Mouse (Mus musculus) cortical plate, adult 2 months (tissue): ENCODE data around the gene Slc38a1. TPM values are rescaled to one million over a fixed set of nuclear protein-coding genes. Genes with fewer than 3 reads are reported as not detected.

Experiments
- H3K27ac ChIP-seq: fragments of 200-500 bp; 2 replicates; pipeline ENCODE4 v1.5.1; 2012; ENCODE audit warnings: low read length, control low read depth, inconsistent platforms; ENCODE audit not compliant: insufficient read depth
- H3K4me1 ChIP-seq: fragments of 200-500 bp; 2 replicates; pipeline ENCODE4 v1.6.1; 2011; ENCODE audit warnings: low read length; ENCODE audit not compliant: control insufficient read depth, insufficient read depth
- H3K4me3 ChIP-seq: fragments of 200-500 bp; 2 replicates; pipeline ENCODE4 v1.5.1; 2011; ENCODE audit warnings: mild to moderate bottlenecking, low read length, control low read depth; ENCODE audit not compliant: insufficient read depth
- CTCF ChIP-seq: fragments of 200-500 bp; IDR thresholded peaks from 2 replicates; pipeline ENCODE4 v1.5.1; 2011; ENCODE audit warnings: mild to moderate bottlenecking, control low read depth, low read length; ENCODE audit not compliant: insufficient read depth; ENCODE audit errors: extremely low read depth
- POLR2A ChIP-seq: fragments of 200-500 bp; IDR thresholded peaks from 2 replicates; pipeline ENCODE4 v1.6.1; 2011; ENCODE audit warnings: mild to moderate bottlenecking, low read length, control low read depth; ENCODE audit not compliant: insufficient read depth; ENCODE audit errors: extremely low read depth
- polyA plus RNA-seq: library from polyadenylated mRNA; depleted of rRNA; stranded (reverse); fragments of >200 nt; gene quantifications from 2 replicates; pipeline ENCODE4 v1.2.3, GENCODE M21; 2012

Gene Slc38a1
- polyA plus RNA-seq, 1 experiment: 57.3 TPM

- 0 out of 2 replicates have a peak, but pooled peaks cover 2% of the 10 kb centered on the region for H3K4me1 ChIP-seq
- H3K27ac ChIP-seq: peak overlapping the region; percentile 47
- no peak for TF ChIP-seq CTCF
- TF ChIP-seq POLR2A: peak; percentile 49; the same call in 1 of the 2 replicates
- H3K4me3 ChIP-seq: peak overlapping the region; percentile 77
These were observed 1.4 kb downstream of the Slc38a1 start for GRCm38 (mm10) chr15:96641111-96641820.

GRCm38 (mm10) chr15:96640291-96640985, 2.3 kb downstream of the Slc38a1 start:
- H3K4me3 ChIP-seq: peak overlapping the region; percentile 77
- H3K4me1 ChIP-seq: 0 out of 2 replicates have a peak, but pooled peaks cover 2% of the 10 kb centered on the region
- H3K27ac ChIP-seq: no peak overlapping the region
- no peak for TF ChIP-seq CTCF
- TF ChIP-seq POLR2A: no peak

- Histone ChIP-seq H3K4me3 (peak overlapping the region; percentile 77), H3K27ac (no peak overlapping the region), H3K4me1 (0 out of 2 replicates have a peak, but pooled peaks cover 2% of the 10 kb centered on the region)
- TF ChIP-seq CTCF (no peak), POLR2A (no peak)
These were observed 3.1 kb downstream of the Slc38a1 start for GRCm38 (mm10) chr15:96639630-96640029.

DNA sequence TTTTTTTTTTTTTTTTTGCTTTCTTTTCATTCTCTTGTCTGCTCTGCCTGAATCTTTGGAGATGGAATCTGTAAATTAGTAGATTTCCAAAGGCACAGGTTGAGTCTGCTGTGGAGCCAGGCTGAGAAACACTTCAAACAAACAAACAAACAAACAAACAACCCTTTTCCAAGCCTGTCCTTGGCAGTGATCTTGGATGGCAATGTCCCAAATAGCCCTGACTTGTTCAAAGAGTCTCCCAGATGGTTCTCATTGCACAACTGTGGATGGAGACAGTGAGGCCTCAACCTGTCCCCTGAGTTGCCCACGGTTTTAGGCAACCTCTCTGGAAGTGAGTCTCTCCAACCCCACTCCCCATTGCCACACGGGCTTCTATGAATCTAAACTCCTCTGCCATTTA, 4.1 kb downstream of the Slc38a1 start:
- Histone ChIP-seq H3K27ac (no peak overlapping the region), H3K4me3 (no peak overlapping the region), H3K4me1 (0 out of 2 replicates have a peak, but pooled peaks cover 2% of the 10 kb centered on the region)
- TF ChIP-seq CTCF (no peak), POLR2A (no peak)

DNA sequence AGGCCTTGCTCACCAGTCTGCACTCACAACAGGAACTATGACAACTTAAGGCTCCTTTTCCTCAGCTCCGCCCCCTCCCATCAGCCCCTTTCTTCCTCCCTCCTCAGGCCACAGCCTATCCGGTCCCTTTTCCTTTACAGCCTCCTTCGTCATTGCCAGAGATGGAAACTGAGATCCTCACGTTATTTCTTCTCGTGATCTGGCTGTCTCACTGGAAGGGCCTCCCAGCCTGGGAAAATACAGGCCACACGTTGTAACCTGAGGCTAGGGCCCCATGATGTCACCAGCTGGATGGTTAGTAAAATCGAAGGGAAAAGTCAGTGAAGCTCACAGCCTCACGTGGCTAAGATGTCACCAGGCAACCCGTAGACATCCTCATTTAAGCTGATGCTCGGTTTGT, 4.5 kb downstream of the Slc38a1 start:
- 0 out of 2 replicates have a peak, but pooled peaks cover 2% of the 10 kb centered on the region for H3K4me1 ChIP-seq
- H3K4me3 ChIP-seq: no peak overlapping the region
- H3K27ac ChIP-seq: no peak overlapping the region
- TF ChIP-seq CTCF: no peak
- TF ChIP-seq POLR2A: no peak

- TF ChIP-seq POLR2A (no peak), CTCF (no peak)
- peaks cover 6% of the 10 kb centered on the region for H3K4me1 ChIP-seq
- no peak overlapping the region for H3K4me3 ChIP-seq
- no peak overlapping the region for H3K27ac ChIP-seq
These were observed 7.9 kb downstream of the Slc38a1 start for GRCm38 (mm10) chr15:96634670-96635405.

DNA sequence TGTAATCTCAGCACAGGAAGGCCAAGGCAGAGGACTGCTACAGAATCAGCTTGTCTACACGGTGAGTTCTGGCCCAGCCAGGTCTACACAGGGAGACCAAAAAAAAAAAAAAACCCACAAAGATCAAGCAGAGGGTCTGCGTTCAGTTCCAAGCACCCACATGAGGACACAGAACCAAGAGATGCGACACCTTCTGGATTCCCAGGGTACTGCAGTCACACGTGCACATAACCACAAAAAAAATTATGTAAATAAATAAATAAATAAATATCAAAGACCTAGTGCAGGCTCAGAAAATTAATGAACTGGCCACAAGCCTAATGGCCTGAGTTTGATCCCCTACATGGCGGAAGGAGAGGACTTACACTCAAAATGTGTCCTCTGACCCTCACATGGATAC, 10.5 kb downstream of the Slc38a1 start:
- no peak overlapping the region for H3K4me3 ChIP-seq
- TF ChIP-seq POLR2A (no peak), CTCF (no peak)
- peaks cover 4% of the 10 kb centered on the region for H3K4me1 ChIP-seq
- H3K27ac ChIP-seq: no peak overlapping the region

- H3K27ac ChIP-seq: no peak overlapping the region
- TF ChIP-seq CTCF (no peak), POLR2A (no peak)
- peaks cover 4% of the 10 kb centered on the region for H3K4me1 ChIP-seq
- no peak overlapping the region for H3K4me3 ChIP-seq
These were observed 11.5 kb downstream of the Slc38a1 start for GRCm38 (mm10) chr15:96631107-96631718.

- Histone ChIP-seq H3K4me3 (no peak overlapping the region), H3K27ac (no peak overlapping the region), H3K4me1 (peaks cover 4% of the 10 kb centered on the region)
- TF ChIP-seq CTCF: no peak
- TF ChIP-seq POLR2A: no peak
These were observed 14.5 kb downstream of the Slc38a1 start for GRCm38 (mm10) chr15:96628256-96628655.
